Mouse (Mus musculus): ENCODE measurements around the gene Fkbp6. TPM values are rescaled to one million over a fixed set of nuclear protein-coding genes. Genes with fewer than 3 reads are reported as not detected.

The Fkbp6 gene
- polyA plus RNA-seq, 1 experiment from 2014 or later: 0.40 TPM

DNA sequence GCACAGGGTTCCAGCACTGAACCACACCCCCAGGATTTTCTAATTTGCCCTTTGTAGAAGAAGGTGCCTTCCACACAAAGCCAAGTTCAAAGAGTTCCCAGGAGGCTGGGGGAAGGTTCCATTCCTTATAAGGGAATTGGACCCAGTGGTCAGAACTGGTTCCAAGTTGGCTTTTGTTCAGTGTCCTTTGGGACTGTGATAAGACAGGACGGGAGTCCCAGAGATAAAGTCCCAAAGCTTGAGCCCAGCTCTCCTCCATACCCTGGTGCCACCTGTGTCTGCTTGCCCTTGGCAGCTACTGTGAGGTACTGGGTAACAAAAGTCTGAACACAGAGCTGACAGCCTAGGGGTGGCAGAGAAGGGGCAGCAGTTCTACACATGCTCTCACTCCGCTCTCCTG, 9.9 kb upstream of the Fkbp6 start:
- peaks cover 2% of the 10 kb centered on the region; the same call in 1 of the 2 replicates for H3K9me3 ChIP-seq (ENCODE audit: control insufficient read depth, low read length)
- no peak overlapping the region for H3K4me2 ChIP-seq
- ATAC-seq (replicated peaks; ENCODE audit: low FRiP score) (no peak), DNase-seq (ENCODE audit: low spot score) (no peak)
- no peaks in the 10 kb centered on the region for H3K36me3 ChIP-seq (ENCODE audit: control insufficient read depth, insufficient read depth, low read length)
- no peaks in the 10 kb centered on the region for H3K4me1 ChIP-seq (replicated peaks; ENCODE audit: control insufficient read depth, insufficient read depth, low read length)
- H3K27me3 ChIP-seq (replicated peaks; ENCODE audit: control insufficient read depth, insufficient read depth, low read length): no peaks in the 10 kb centered on the region
- 86% methylated on average over 2 of the region's 2 CpGs for WGBS
- no peak overlapping the region for H3K27ac ChIP-seq (ENCODE audit: low read depth, low read length)
- H3K4me3 ChIP-seq (ENCODE audit: low read depth, low read length): no peak overlapping the region
- no peak overlapping the region for H3K9ac ChIP-seq (ENCODE audit: low read depth, low read length)

DNA sequence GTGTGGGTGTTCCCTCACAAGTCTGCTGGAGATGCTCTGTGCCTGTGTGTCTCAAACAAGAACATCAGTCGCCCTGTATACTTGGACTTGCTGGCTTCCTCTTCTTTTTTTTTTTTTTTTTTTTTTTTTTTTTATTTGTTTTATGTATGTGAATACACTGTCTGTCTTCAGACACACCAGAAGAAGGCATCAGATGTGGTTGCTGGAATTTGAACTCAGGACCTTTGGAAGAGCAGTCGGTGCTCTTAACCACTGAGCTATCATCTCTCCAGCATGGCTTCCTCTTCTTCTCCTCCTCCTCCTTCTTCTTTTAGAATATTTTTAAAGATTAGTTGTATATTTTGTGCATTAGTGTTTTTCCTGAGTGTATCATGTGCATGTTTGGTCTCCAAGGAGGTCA, 7.7 kb upstream of the Fkbp6 start:
- DNase-seq (ENCODE audit: low spot score): no peak
- no peak overlapping the region for H3K4me3 ChIP-seq (ENCODE audit: low read depth, low read length)
- no peak overlapping the region for H3K4me2 ChIP-seq
- no peaks in the 10 kb centered on the region for H3K4me1 ChIP-seq (replicated peaks; ENCODE audit: control insufficient read depth, insufficient read depth, low read length)
- no peaks in the 10 kb centered on the region for H3K36me3 ChIP-seq (ENCODE audit: control insufficient read depth, insufficient read depth, low read length)
- WGBS: 77% methylated on average over 2 of the region's 2 CpGs
- H3K9me3 ChIP-seq (ENCODE audit: control insufficient read depth, low read length): peaks cover 2% of the 10 kb centered on the region; the same call in 1 of the 2 replicates
- ATAC-seq (replicated peaks; ENCODE audit: low FRiP score): no peak
- no peak overlapping the region for H3K9ac ChIP-seq (ENCODE audit: low read depth, low read length)
- H3K27me3 ChIP-seq (replicated peaks; ENCODE audit: control insufficient read depth, insufficient read depth, low read length): peaks cover 2% of the 10 kb centered on the region; the same call in 1 of the 2 replicates
- H3K27ac ChIP-seq (ENCODE audit: low read depth, low read length): no peak overlapping the region

DNA sequence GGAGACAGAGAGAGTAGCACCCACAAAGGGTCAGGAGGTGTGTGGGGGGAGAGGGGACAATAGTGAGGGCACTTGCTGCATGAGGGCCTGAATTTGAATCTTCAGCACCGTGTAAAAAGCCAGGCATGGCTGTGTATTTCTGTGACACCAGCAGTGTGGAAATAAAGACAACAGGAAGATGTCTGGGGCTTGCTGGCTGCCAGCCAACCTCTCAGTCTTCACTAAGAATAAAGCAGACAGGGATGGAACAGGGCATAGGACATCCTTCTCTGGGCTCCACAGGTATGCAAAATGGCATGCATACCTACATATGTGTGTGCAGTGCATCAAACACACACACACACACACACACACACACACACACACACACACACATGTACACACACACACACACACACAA, 6.2 kb upstream of the Fkbp6 start:
- Histone ChIP-seq H3K4me1 (replicated peaks; ENCODE audit: control insufficient read depth, insufficient read depth, low read length) (no peaks in the 10 kb centered on the region), H3K4me3 (ENCODE audit: low read depth, low read length) (no peak overlapping the region), H3K4me2 (no peak overlapping the region), H3K27me3 (replicated peaks; ENCODE audit: control insufficient read depth, insufficient read depth, low read length) (peaks cover 2% of the 10 kb centered on the region; the same call in 1 of the 2 replicates), H3K9me3 (ENCODE audit: control insufficient read depth, low read length) (peaks cover 2% of the 10 kb centered on the region; the same call in 1 of the 2 replicates), H3K36me3 (ENCODE audit: control insufficient read depth, insufficient read depth, low read length) (no peaks in the 10 kb centered on the region), H3K9ac (ENCODE audit: low read depth, low read length) (no peak overlapping the region), H3K27ac (ENCODE audit: low read depth, low read length) (no peak overlapping the region)
- ATAC-seq (replicated peaks; ENCODE audit: low FRiP score): no peak
- no peak for DNase-seq (ENCODE audit: low spot score)
- 38% methylated on average over 1 of the region's 1 CpGs for WGBS

DNA sequence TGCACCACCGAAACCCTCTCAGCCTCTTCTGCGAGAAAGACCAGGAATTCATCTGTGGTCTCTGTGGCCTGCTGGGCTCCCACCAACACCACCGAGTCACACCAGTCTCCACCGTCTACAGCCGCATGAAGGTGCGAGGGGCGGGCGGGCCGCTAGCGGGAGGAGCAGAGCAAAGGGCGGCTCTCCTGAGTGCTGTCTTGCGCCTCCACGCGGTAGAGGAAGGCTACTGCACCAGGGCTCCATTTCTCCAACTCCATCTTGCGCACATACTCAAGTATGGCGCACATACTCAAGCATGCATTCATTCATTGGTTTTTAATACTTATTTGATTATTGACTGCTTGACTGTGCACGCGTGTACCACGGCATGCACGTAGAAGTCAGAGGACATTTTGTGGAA, 3.7 kb upstream of the Fkbp6 start:
- 17% methylated on average over 20 of the region's 20 CpGs for WGBS
- H3K27me3 ChIP-seq (replicated peaks; ENCODE audit: control insufficient read depth, insufficient read depth, low read length): peaks cover 2% of the 10 kb centered on the region; the same call in 1 of the 2 replicates
- DNase-seq (ENCODE audit: low spot score): no peak
- no peak for ATAC-seq (replicated peaks; ENCODE audit: low FRiP score)
- H3K4me3 ChIP-seq (ENCODE audit: low read depth, low read length): no peak overlapping the region
- peaks cover 2% of the 10 kb centered on the region; the same call in 1 of the 2 replicates for H3K9me3 ChIP-seq (ENCODE audit: control insufficient read depth, low read length)
- H3K27ac ChIP-seq (ENCODE audit: low read depth, low read length): no peak overlapping the region
- no peak overlapping the region for H3K9ac ChIP-seq (ENCODE audit: low read depth, low read length)
- H3K4me2 ChIP-seq: no peak overlapping the region
- no peaks in the 10 kb centered on the region for H3K36me3 ChIP-seq (ENCODE audit: control insufficient read depth, insufficient read depth, low read length)
- no peaks in the 10 kb centered on the region for H3K4me1 ChIP-seq (replicated peaks; ENCODE audit: control insufficient read depth, insufficient read depth, low read length)

DNA sequence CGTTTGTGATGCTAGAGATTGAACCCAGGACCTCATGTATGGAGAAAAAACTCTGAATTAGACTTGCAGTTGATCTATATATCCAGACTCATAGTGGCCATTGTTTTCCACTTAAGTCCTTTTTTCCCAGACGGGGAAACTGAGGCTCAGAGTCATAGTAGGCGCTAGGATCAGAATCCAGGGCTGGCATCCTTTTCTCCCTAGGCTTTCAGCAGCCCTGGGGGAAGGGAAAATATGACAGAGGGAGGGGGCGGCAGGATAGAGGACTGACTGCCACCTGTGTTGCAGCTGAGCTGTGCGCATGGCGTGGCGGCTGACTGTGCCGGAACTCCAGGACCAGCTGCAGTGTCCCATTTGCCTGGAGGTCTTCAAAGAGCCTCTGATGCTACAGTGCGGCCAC, 3.2 kb upstream of the Fkbp6 start, which contains the start of gene Trim50:
Gene Trim50 (plus strand): TSS at position 301 of the 400 bp plus-strand sequence.
- no peak for ATAC-seq (replicated peaks; ENCODE audit: low FRiP score)
- no peak within 1 kb of the TSS for H3K27ac ChIP-seq (ENCODE audit: low read depth, low read length)
- no peaks in the 10 kb centered on the region for H3K4me1 ChIP-seq (replicated peaks; ENCODE audit: control insufficient read depth, insufficient read depth, low read length)
- H3K4me3 ChIP-seq (ENCODE audit: low read depth, low read length): no peak within 1 kb of the TSS
- H3K9ac ChIP-seq (ENCODE audit: low read depth, low read length): no peak within 1 kb of the TSS
- H3K27me3 ChIP-seq (replicated peaks; ENCODE audit: control insufficient read depth, insufficient read depth, low read length): peaks cover 2% of the 10 kb centered on the region; the same call in 1 of the 2 replicates
- no peaks in the 10 kb centered on the region for H3K36me3 ChIP-seq (ENCODE audit: control insufficient read depth, insufficient read depth, low read length)
- no peak for DNase-seq (ENCODE audit: low spot score)
- peaks cover 2% of the 10 kb centered on the region; the same call in 1 of the 2 replicates for H3K9me3 ChIP-seq (ENCODE audit: control insufficient read depth, low read length)
- H3K4me2 ChIP-seq: no peak within 1 kb of the TSS
- WGBS: 56% methylated on average over 9 of the region's 9 CpGs

DNA sequence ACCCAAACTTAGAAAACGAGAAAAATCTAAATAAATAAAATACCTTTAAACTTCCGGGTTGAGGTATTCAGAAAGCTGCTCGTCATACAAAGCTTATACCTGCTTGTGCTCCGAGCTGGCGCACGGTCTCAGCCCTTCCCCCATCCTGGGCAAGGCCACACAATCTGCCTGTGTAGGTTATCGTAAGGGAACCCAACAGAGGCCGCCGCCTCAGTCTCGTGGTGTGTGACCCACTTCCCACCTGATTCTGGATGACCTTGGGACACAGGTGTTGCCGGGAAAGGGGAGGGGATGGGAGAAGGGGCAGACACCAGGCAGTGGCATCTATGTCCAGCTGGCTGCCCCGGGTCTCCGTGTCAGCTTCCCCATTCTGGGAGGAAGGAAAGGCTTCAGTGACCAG, 1.8 kb upstream of the Fkbp6 start:
- Histone ChIP-seq H3K9me3 (ENCODE audit: control insufficient read depth, low read length) (no peaks in the 10 kb centered on the region), H3K27ac (ENCODE audit: low read depth, low read length) (no peak overlapping the region), H3K4me2 (no peak overlapping the region), H3K4me3 (ENCODE audit: low read depth, low read length) (no peak overlapping the region), H3K36me3 (ENCODE audit: control insufficient read depth, insufficient read depth, low read length) (no peaks in the 10 kb centered on the region), H3K27me3 (replicated peaks; ENCODE audit: control insufficient read depth, insufficient read depth, low read length) (peaks cover 2% of the 10 kb centered on the region; the same call in 1 of the 2 replicates), H3K9ac (ENCODE audit: low read depth, low read length) (no peak overlapping the region), H3K4me1 (replicated peaks; ENCODE audit: control insufficient read depth, insufficient read depth, low read length) (no peaks in the 10 kb centered on the region)
- DNase-seq (ENCODE audit: low spot score) (no peak), ATAC-seq (replicated peaks; ENCODE audit: low FRiP score) (no peak)
- 71% methylated on average over 13 of the region's 13 CpGs for WGBS

DNA sequence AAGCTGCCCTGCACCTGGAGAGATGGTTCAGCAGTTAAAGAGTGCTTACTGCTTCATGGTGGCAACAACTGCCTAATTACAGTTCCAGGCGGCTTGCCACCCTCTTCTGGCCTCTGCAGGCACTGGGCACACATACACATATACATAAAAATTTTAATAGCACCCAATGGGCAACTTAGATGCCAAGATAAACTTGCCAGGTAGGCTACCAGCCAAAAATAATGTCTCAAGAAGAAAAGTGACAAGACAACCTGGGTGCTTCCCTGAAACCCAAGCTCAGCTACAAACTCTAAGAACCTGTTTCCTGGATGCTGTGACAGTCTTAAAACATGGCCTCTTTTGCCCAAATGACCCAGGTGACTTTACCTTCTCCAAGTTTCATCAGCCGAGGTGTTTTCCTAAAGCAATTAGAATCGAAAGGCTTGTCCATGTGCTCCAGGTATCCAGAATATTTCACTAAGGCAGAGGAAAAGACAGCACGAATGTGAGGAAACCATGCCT, 2.3 kb downstream of the Fkbp6 start:
- ATAC-seq (replicated peaks; ENCODE audit: low FRiP score) (no peak), DNase-seq (ENCODE audit: low spot score) (no peak)
- H3K4me3 ChIP-seq (ENCODE audit: low read depth, low read length): no peak overlapping the region
- no peaks in the 10 kb centered on the region for H3K4me1 ChIP-seq (replicated peaks; ENCODE audit: control insufficient read depth, insufficient read depth, low read length)
- no peaks in the 10 kb centered on the region for H3K9me3 ChIP-seq (ENCODE audit: control insufficient read depth, low read length)
- no peaks in the 10 kb centered on the region for H3K27me3 ChIP-seq (replicated peaks; ENCODE audit: control insufficient read depth, insufficient read depth, low read length)
- no peaks in the 10 kb centered on the region for H3K36me3 ChIP-seq (ENCODE audit: control insufficient read depth, insufficient read depth, low read length)
- no peak overlapping the region for H3K9ac ChIP-seq (ENCODE audit: low read depth, low read length)
- no peak overlapping the region for H3K27ac ChIP-seq (ENCODE audit: low read depth, low read length)
- no peak overlapping the region for H3K4me2 ChIP-seq
- 56% methylated on average over 4 of the region's 4 CpGs for WGBS

DNA sequence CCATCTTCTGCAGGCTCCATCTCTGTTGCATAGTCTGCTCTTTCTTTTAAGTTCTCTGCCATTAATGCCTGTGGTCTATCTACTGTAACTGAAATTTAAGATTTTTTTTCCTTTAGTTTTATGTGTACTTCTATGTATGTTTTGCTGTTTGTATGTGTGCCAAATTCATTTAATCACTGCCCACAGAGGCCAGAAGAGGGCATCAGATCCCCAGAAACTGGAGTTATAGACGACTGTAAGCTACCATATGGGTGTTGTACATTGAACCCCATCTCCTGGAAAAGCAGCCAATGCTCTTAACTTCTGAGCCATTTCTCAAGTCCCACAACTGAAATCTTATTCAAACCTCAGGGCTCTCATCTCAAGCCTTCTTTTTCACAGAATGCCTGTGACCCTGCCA, 3.4 kb downstream of the Fkbp6 start:
- ATAC-seq (replicated peaks; ENCODE audit: low FRiP score) (no peak), DNase-seq (ENCODE audit: low spot score) (no peak)
- 12% methylated on average over 1 of the region's 1 CpGs for WGBS

DNA sequence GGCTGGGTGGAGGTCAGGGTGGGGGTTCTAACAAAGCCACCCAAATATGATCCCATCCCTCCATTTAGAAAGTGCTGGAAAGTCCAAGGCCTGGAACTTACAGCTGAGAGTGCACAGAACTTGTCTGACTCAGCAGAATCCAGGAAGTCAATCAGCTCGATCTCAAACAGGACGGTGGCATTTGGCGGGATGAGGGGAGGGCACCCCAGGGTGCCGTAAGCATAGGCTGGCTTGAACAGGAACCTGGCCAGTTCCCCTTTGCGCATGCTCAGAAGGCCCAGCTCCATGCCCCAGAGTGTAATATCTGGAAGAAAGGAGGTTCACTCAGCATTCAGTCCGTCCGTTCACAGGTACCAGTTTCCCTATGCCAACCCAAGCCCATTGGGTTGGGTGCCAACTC, 3.9 kb downstream of the Fkbp6 start:
- H3K9me3 ChIP-seq (ENCODE audit: control insufficient read depth, low read length): no peaks in the 10 kb centered on the region
- no peak overlapping the region for H3K9ac ChIP-seq (ENCODE audit: low read depth, low read length)
- no peaks in the 10 kb centered on the region for H3K4me1 ChIP-seq (replicated peaks; ENCODE audit: control insufficient read depth, insufficient read depth, low read length)
- no peak for ATAC-seq (replicated peaks; ENCODE audit: low FRiP score)
- no peaks in the 10 kb centered on the region for H3K36me3 ChIP-seq (ENCODE audit: control insufficient read depth, insufficient read depth, low read length)
- H3K4me2 ChIP-seq: no peak overlapping the region
- DNase-seq (ENCODE audit: low spot score): no peak
- 72% methylated on average over 7 of the region's 7 CpGs for WGBS
- no peaks in the 10 kb centered on the region for H3K27me3 ChIP-seq (replicated peaks; ENCODE audit: control insufficient read depth, insufficient read depth, low read length)
- H3K4me3 ChIP-seq (ENCODE audit: low read depth, low read length): no peak overlapping the region
- H3K27ac ChIP-seq (ENCODE audit: low read depth, low read length): no peak overlapping the region

More for the DNA sequence above, 3.4 kb downstream of the Fkbp6 start:
- H3K4me3 ChIP-seq (ENCODE audit: low read depth, low read length): no peak overlapping the region
- no peak overlapping the region for H3K27ac ChIP-seq (ENCODE audit: low read depth, low read length)
- no peaks in the 10 kb centered on the region for H3K27me3 ChIP-seq (replicated peaks; ENCODE audit: control insufficient read depth, insufficient read depth, low read length)
- H3K4me2 ChIP-seq: no peak overlapping the region
- H3K9me3 ChIP-seq (ENCODE audit: control insufficient read depth, low read length): no peaks in the 10 kb centered on the region
- no peaks in the 10 kb centered on the region for H3K36me3 ChIP-seq (ENCODE audit: control insufficient read depth, insufficient read depth, low read length)
- H3K9ac ChIP-seq (ENCODE audit: low read depth, low read length): no peak overlapping the region
- H3K4me1 ChIP-seq (replicated peaks; ENCODE audit: control insufficient read depth, insufficient read depth, low read length): no peaks in the 10 kb centered on the region
